Mouse (Mus musculus) spleen, adult 2 months (tissue): Measurements from ENCODE around the gene Bivm.

ENCODE experiments used
- CTCF ChIP-seq: fragments of 200-500 bp; IDR thresholded peaks from 2 replicates; pipeline ENCODE4 v1.5.1; 2011; ENCODE audit warnings: mild to moderate bottlenecking, inconsistent platforms; ENCODE audit not compliant: insufficient read depth, insufficient read length, insufficient replicate concordance; ENCODE audit errors: extremely low read depth
- POLR2A ChIP-seq: fragments of 200-500 bp; IDR thresholded peaks from 2 replicates; pipeline ENCODE4 v1.6.1; 2011; ENCODE audit warnings: low read depth, low read length, inconsistent platforms

GRCm38 (mm10) chr1:44162389-44162788 is 43.6 kb downstream of the Bivm start:
- TF ChIP-seq CTCF, result no peak
- TF ChIP-seq POLR2A, result no peak
